Mouse (Mus musculus) MEL (cell line): ENCODE results near the gene Celsr1. TPM values are rescaled to one million over a fixed set of nuclear protein-coding genes. Genes with fewer than 3 reads are reported as not detected.

Experiments
- DNase-seq: peaks from one replicate; pipeline ENCODE4 v3.0.0; 2011; ENCODE audit warnings: low read depth, low spot score
- H3K27ac ChIP-seq: 2 replicates; pipeline ENCODE4 v1.5.1; 2012; ENCODE audit warnings: low read depth, mild to moderate bottlenecking, control low read depth, low read length, moderate library complexity; ENCODE audit not compliant: control insufficient read depth
- H3K27me3 ChIP-seq, 2 experiments: fragments of 150-350 bp in 1 of 2; sonication (generic) in 1 of 2; 2 replicates each; pipeline ENCODE4 v1.6.1; 2012; ENCODE audit warnings: low read length in 2 of 2, mild to moderate bottlenecking in 2 of 2, improper control_type of control experiment in 1 of 2, moderate library complexity in 1 of 2; ENCODE audit not compliant: insufficient read depth in 2 of 2, control insufficient read depth in 1 of 2
- H3K36me3 ChIP-seq, 2 experiments: 2 replicates each; pipeline ENCODE4 v1.6.1; 2012 to 2014; ENCODE audit warnings: low read length in 2 of 2, improper control_type of control experiment in 1 of 2, inconsistent platforms in 1 of 2, mild to moderate bottlenecking in 1 of 2; ENCODE audit not compliant: insufficient read depth in 2 of 2, control insufficient read depth in 1 of 2
- H3K4me1 ChIP-seq, 2 experiments: fragments of 150-350 bp in 1 of 2; sonication (generic) in 1 of 2; 2 replicates each; pipeline ENCODE4 v1.6.1; 2012; ENCODE audit warnings: low read length in 2 of 2, improper control_type of control experiment in 1 of 2, mild to moderate bottlenecking in 1 of 2; ENCODE audit not compliant: insufficient read depth in 2 of 2, control insufficient read depth in 1 of 2
- H3K4me3 ChIP-seq, 2 experiments: fragments of 150-350 bp in 1 of 2; sonication (generic) in 1 of 2; 2 replicates each; pipeline ENCODE4 v1.5.1; 2012; ENCODE audit warnings: low read depth in 2 of 2, low read length in 2 of 2, mild to moderate bottlenecking in 2 of 2, moderate library complexity in 2 of 2, control low read depth in 1 of 2, improper control_type of control experiment in 1 of 2; ENCODE audit not compliant: control insufficient read depth in 1 of 2, insufficient read depth in 1 of 2
- H3K79me2 ChIP-seq: 2 replicates; pipeline ENCODE4 v1.6.1; 2012; ENCODE audit warnings: mild to moderate bottlenecking, low read length, moderate library complexity; ENCODE audit not compliant: control insufficient read depth, poor library complexity, insufficient read depth
- H3K9ac ChIP-seq: 2 replicates; pipeline ENCODE4 v1.6.1; 2012; ENCODE audit warnings: low read depth, mild to moderate bottlenecking, control low read depth, low read length, moderate library complexity; ENCODE audit not compliant: control insufficient read depth, poor library complexity, severe bottlenecking
- H3K9me3 ChIP-seq: fragments of 150-350 bp; sonication (generic); replicated peaks from 2 replicates; pipeline ENCODE4 v1.6.1; 2012; ENCODE audit warnings: mild to moderate bottlenecking, low read length, improper control_type of control experiment, moderate library complexity; ENCODE audit not compliant: insufficient read depth
- CTCF ChIP-seq, 3 experiments: IDR thresholded peaks in 2 of 3; conservative IDR thresholded peaks in 1 of 3; 2 replicates each; pipeline ENCODE4 v1.5.1; 2011 to 2012; ENCODE audit warnings: low read length in 3 of 3, low read depth in 2 of 3, mild to moderate bottlenecking in 2 of 3, improper control_type of control experiment in 1 of 3, inconsistent platforms in 1 of 3, mixed read lengths in 1 of 3, moderate library complexity in 1 of 3; ENCODE audit not compliant: control insufficient read depth in 1 of 3, insufficient read depth in 1 of 3, poor library complexity in 1 of 3, severe bottlenecking in 1 of 3
- E2F4 ChIP-seq: IDR thresholded peaks from 2 replicates; pipeline ENCODE4 v1.6.1; 2011; ENCODE audit warnings: low read depth, low read length, improper control_type of control experiment, borderline replicate concordance
- ELF1 ChIP-seq: IDR thresholded peaks from 2 replicates; pipeline ENCODE4 v1.6.1; 2014; ENCODE audit warnings: low read depth, mild to moderate bottlenecking, inconsistent platforms, low read length, improper control_type of control experiment, moderate library complexity
- ETS1 ChIP-seq: IDR thresholded peaks from 2 replicates; pipeline ENCODE4 v1.6.1; 2012; ENCODE audit warnings: low read depth, mild to moderate bottlenecking, inconsistent platforms, low read length, improper control_type of control experiment, moderate library complexity
- JUND ChIP-seq: IDR thresholded peaks from 2 replicates; pipeline ENCODE4 v1.6.1; 2011; ENCODE audit warnings: low read depth, mild to moderate bottlenecking, improper control_type of control experiment, low read length
- MAX ChIP-seq: IDR thresholded peaks from 2 replicates; pipeline ENCODE4 v1.6.1; 2011; ENCODE audit warnings: low read length, improper control_type of control experiment
- MAZ ChIP-seq: IDR thresholded peaks from 2 replicates; pipeline ENCODE4 v1.6.1; 2012; ENCODE audit warnings: low read depth, mild to moderate bottlenecking, inconsistent platforms, low read length, improper control_type of control experiment
- MYC ChIP-seq: IDR thresholded peaks from 2 replicates; pipeline ENCODE4 v1.6.1; 2011; ENCODE audit warnings: low read depth, mild to moderate bottlenecking, low read length, improper control_type of control experiment, moderate library complexity
- NRF1 ChIP-seq: IDR thresholded peaks from 2 replicates; pipeline ENCODE4 v1.6.1; 2014; ENCODE audit warnings: low read depth, mild to moderate bottlenecking, inconsistent platforms, low read length, improper control_type of control experiment, moderate library complexity; ENCODE audit not compliant: poor library complexity, insufficient read depth, severe bottlenecking
- POLR2AphosphoS5 ChIP-seq: IDR thresholded peaks from 2 replicates; pipeline ENCODE4 v1.6.1; 2012; ENCODE audit warnings: low read depth, borderline replicate concordance, mild to moderate bottlenecking, inconsistent platforms, low read length, moderate library complexity, mixed read lengths
- SIN3A ChIP-seq: IDR thresholded peaks from 2 replicates; pipeline ENCODE4 v1.6.1; 2012; ENCODE audit warnings: low read length, improper control_type of control experiment, inconsistent platforms
- TAL1 ChIP-seq: IDR thresholded peaks from 2 replicates; pipeline ENCODE4 v1.6.1; 2012; ENCODE audit warnings: mild to moderate bottlenecking, inconsistent platforms, low read length, moderate library complexity, mixed read lengths
- TBP ChIP-seq: IDR thresholded peaks from 2 replicates; pipeline ENCODE4 v1.8.0; 2011; ENCODE audit warnings: low read depth, low read length, improper control_type of control experiment
- USF1 ChIP-seq: IDR thresholded peaks from 2 replicates; pipeline ENCODE4 v1.6.1; 2014; ENCODE audit warnings: low read depth, mild to moderate bottlenecking, inconsistent platforms, low read length, improper control_type of control experiment, moderate library complexity
- ZNF384 ChIP-seq: IDR thresholded peaks from 2 replicates; pipeline ENCODE4 v1.6.1; 2012; ENCODE audit warnings: low read depth, mild to moderate bottlenecking, inconsistent platforms, low read length, improper control_type of control experiment
- polyA plus RNA-seq, 2 experiments: library from polyadenylated mRNA; stranded (reverse) in 1 of 2; unstranded in 1 of 2; fragments of >175 nt in 1 of 2; fragments of >200 nt in 1 of 2; gene quantifications; 2 replicates each; pipeline versions ENCODE4 v1.2.1 to v1.2.4; 2012; ENCODE audit warnings: low replicate concordance in 2 of 2, low read depth in 1 of 2; ENCODE audit not compliant: insufficient read length in 2 of 2, insufficient read depth in 1 of 2, missing spikeins in 1 of 2
- total RNA-seq: library from RNA; depleted of rRNA; stranded (reverse); fragments of 300-350 nt; gene quantifications from 2 replicates; pipeline ENCODE4 v1.2.3, GENCODE M21; 2012

Gene Celsr1
- total and polyA plus RNA-seq, 3 experiments = 0.12 to 0.42 TPM; not detected in 1

GRCm38 (mm10) chr15:86074171-86074937, 40.8 kb upstream of the Celsr1 start:
- Histone ChIP-seq H3K27ac (no peak overlapping the region), H3K36me3 (peaks cover 0 to 4% of the 10 kb centered on the region in 2 experiments; a peak in 3 of 4 replicates), H3K27me3 (no peaks in the 10 kb centered on the region), H3K9me3 (no peaks in the 10 kb centered on the region), H3K4me3 (no peak overlapping the region), H3K79me2 (peaks cover 39% of the 10 kb centered on the region), H3K9ac (no peak overlapping the region), H3K4me1 (peaks cover 0 to 2% of the 10 kb centered on the region in 2 experiments; a peak in 2 of 4 replicates)
- no peak for DNase-seq
- TF ChIP-seq SIN3A (no peak), USF1 (no peak), POLR2AphosphoS5 (no peak), CTCF (IDR thresholded peaks at IDR 0.05 in 2 of 3, conservative IDR thresholded peaks at IDR 0.05 in 1 of 3; ENCODE audit: control insufficient read depth in 1 of 3, insufficient read depth in 1 of 3, low read depth in 2 of 3, low read length in 3 of 3, poor library complexity in 1 of 3, severe bottlenecking in 1 of 3) (no peak), JUND (no peak), NRF1 (no peak), TBP (no peak), TAL1 (no peak), MAX (no peak), MAZ (no peak), ELF1 (no peak)

GRCm38 (mm10) chr15:86071166-86071565, 37.6 kb upstream of the Celsr1 start:
- H3K79me2 ChIP-seq = peaks cover 49% of the 10 kb centered on the region
- DNase-seq = no peak
- no peak overlapping the region for H3K9ac ChIP-seq
- H3K36me3 ChIP-seq = peaks cover 0 to 20% of the 10 kb centered on the region in 2 experiments; a peak in 3 of 4 replicates
- peaks cover 2 to 21% of the 10 kb centered on the region in 2 experiments for H3K4me1 ChIP-seq
- H3K4me3 ChIP-seq = no peak overlapping the region
- H3K9me3 ChIP-seq = no peaks in the 10 kb centered on the region
- H3K27me3 ChIP-seq = no peaks in the 10 kb centered on the region
- TF ChIP-seq MYC = no peak
- TF ChIP-seq E2F4 = no peak
- TF ChIP-seq JUND = no peak
- no peak for TF ChIP-seq ETS1
- no peak for TF ChIP-seq ZNF384
- no peak overlapping the region for H3K27ac ChIP-seq
